Mouse (Mus musculus): ENCODE results near the gene Gm10553. TPM values are rescaled to one million over a fixed set of nuclear protein-coding genes. Genes with fewer than 3 reads are reported as not detected.

The Gm10553 gene
- polyA plus RNA-seq (2012; rRNA removed): not detected in 2 replicates

GRCm38 (mm10) chr1:85099864-85100263 lies at the start of gene Gm10553:
TSS of gene Gm10553 (plus strand) at chr1:85100164.

GRCm38 (mm10) chr1:85109753-85110152 lies 9.8 kb downstream of the Gm10553 start, which contains the start of gene A530032D15Rik:
TSS of gene A530032D15Rik (minus strand) at chr1:85109853.

Other genes starting within 250 kb of the Gm10553 start
- 0.03 and 0.04 TPM in 2 replicates for gene Slc16a14, start 165.0 kb upstream of the Gm10553 start, polyA plus RNA-seq (2012; rRNA removed)
- not detected in 2 replicates for gene A530032D15Rik, start 9.7 kb downstream of the Gm10553 start, polyA plus RNA-seq (2012; rRNA removed)
- gene C130026I21Rik, start 170.4 kb downstream of the Gm10553 start, polyA plus RNA-seq (2012; rRNA removed): 0.08 TPM in 1 of 2 replicates, not detected in the other

Data from stomach, adult 2 months (tissue).